Mouse (Mus musculus) regulatory T cell (primary cell): ENCODE results near the gene Nfic.

Experiments
- in situ Hi-C: fragments of 300-600 bp; cut with MboI, MseI; formaldehyde crosslinking; loops from one replicate; pipeline ENCODE4 v1.15.1; 2025; ENCODE audit warnings: high pct_unique_total_duplicates

Gene Nfic

GRCm38 (mm10) chr10:81430141-81430830 is 25.1 kb downstream of the Nfic start:
- in situ Hi-C loops = no loop called here

GRCm38 (mm10) chr10:81429605-81430061 is 25.8 kb downstream of the Nfic start:
- in situ Hi-C loops = loop anchor here (10.0 kb wide), 1 partner anchor 1665 kb away; no protein-coding TSS in a partner anchor

- in situ Hi-C loops = loop anchor here (10.0 kb wide), 1 partner anchor 1666 kb away; no protein-coding TSS in a partner anchor
Measured at GRCm38 (mm10) chr10:81429092-81429491, 26.3 kb downstream of the Nfic start.

GRCm38 (mm10) chr10:81428507-81428870 is 26.9 kb downstream of the Nfic start:
- in situ Hi-C loops = loop anchor here (10.0 kb wide), 1 partner anchor 1666 kb away; no protein-coding TSS in a partner anchor

GRCm38 (mm10) chr10:81427804-81428506 is 27.5 kb downstream of the Nfic start:
- in situ Hi-C loops = loop anchor here (10.0 kb wide), 1 partner anchor 1667 kb away; no protein-coding TSS in a partner anchor

GRCm38 (mm10) chr10:81427327-81427726 is 28.1 kb downstream of the Nfic start:
- in situ Hi-C loops = loop anchor here (10.0 kb wide), 1 partner anchor 1667 kb away; no protein-coding TSS in a partner anchor

GRCm38 (mm10) chr10:81426897-81427296 is 28.5 kb downstream of the Nfic start:
- in situ Hi-C loops = loop anchor here (10.0 kb wide), 1 partner anchor 1668 kb away; no protein-coding TSS in a partner anchor

- in situ Hi-C loops = loop anchor here (10.0 kb wide), 1 partner anchor 1669 kb away; no protein-coding TSS in a partner anchor
Measured at GRCm38 (mm10) chr10:81426081-81426671, 29.3 kb downstream of the Nfic start.

- in situ Hi-C loops = loop anchor here (10.0 kb wide), 1 partner anchor 1669 kb away; no protein-coding TSS in a partner anchor
Measured at GRCm38 (mm10) chr10:81425236-81425850, 30.1 kb downstream of the Nfic start.

- in situ Hi-C loops = loop anchor here (10.0 kb wide), 1 partner anchor 1670 kb away; no protein-coding TSS in a partner anchor
Measured at GRCm38 (mm10) chr10:81424246-81425051, 31.0 kb downstream of the Nfic start.

GRCm38 (mm10) chr10:81423476-81424245 is 31.8 kb downstream of the Nfic start:
- in situ Hi-C loops = loop anchor here (10.0 kb wide), 1 partner anchor 1671 kb away; no protein-coding TSS in a partner anchor

- in situ Hi-C loops = loop anchor here (10.0 kb wide), 1 partner anchor 1672 kb away; no protein-coding TSS in a partner anchor
Measured at GRCm38 (mm10) chr10:81422661-81423217, 32.7 kb downstream of the Nfic start.

GRCm38 (mm10) chr10:81422191-81422590 is 33.2 kb downstream of the Nfic start:
- in situ Hi-C loops = loop anchor here (10.0 kb wide), 1 partner anchor 1673 kb away; no protein-coding TSS in a partner anchor

- in situ Hi-C loops = loop anchor here (10.0 kb wide), 1 partner anchor 1673 kb away; no protein-coding TSS in a partner anchor
Measured at GRCm38 (mm10) chr10:81421797-81422100, 33.7 kb downstream of the Nfic start.

- in situ Hi-C loops = loop anchor here (10.0 kb wide), 1 partner anchor 1674 kb away; no protein-coding TSS in a partner anchor
Measured at GRCm38 (mm10) chr10:81421041-81421796, 34.2 kb downstream of the Nfic start.

GRCm38 (mm10) chr10:81420191-81420767 is 35.2 kb downstream of the Nfic start:
- in situ Hi-C loops = loop anchor here (10.0 kb wide), 1 partner anchor 1675 kb away; no protein-coding TSS in a partner anchor

- in situ Hi-C loops = no loop called here
Measured at GRCm38 (mm10) chr10:81419111-81419928, 36.1 kb downstream of the Nfic start.
